Mouse (Mus musculus) lung, postnatal 36 days (tissue): ENCODE measurements around the gene Pyroxd2.
"Not testable (repeated sequence)": the region's sequence is repeated elsewhere in the genome, so short reads cannot be mapped to it uniquely, and the experiment has no call there.

Experiments
- DNase-seq: peaks from one replicate; pipeline ENCODE4 v3.0.0; 2022; ENCODE audit warnings: mixed read lengths

The Pyroxd2 gene

GRCm38 (mm10) chr19:42689321-42689720 lies 63.3 kb downstream of the Pyroxd2 start:
- no peak for DNase-seq

GRCm38 (mm10) chr19:42682776-42683175 lies 69.8 kb downstream of the Pyroxd2 start:
- DNase-seq: not testable (repeated sequence)

GRCm38 (mm10) chr19:42678191-42678590 lies 74.4 kb downstream of the Pyroxd2 start:
- peak; percentile 19 for DNase-seq

GRCm38 (mm10) chr19:42677452-42677851 lies 75.1 kb downstream of the Pyroxd2 start:
- DNase-seq: no peak

- DNase-seq: no peak
These were observed 75.6 kb downstream of the Pyroxd2 start for GRCm38 (mm10) chr19:42676931-42677330.
